In the genomic region with DNA sequence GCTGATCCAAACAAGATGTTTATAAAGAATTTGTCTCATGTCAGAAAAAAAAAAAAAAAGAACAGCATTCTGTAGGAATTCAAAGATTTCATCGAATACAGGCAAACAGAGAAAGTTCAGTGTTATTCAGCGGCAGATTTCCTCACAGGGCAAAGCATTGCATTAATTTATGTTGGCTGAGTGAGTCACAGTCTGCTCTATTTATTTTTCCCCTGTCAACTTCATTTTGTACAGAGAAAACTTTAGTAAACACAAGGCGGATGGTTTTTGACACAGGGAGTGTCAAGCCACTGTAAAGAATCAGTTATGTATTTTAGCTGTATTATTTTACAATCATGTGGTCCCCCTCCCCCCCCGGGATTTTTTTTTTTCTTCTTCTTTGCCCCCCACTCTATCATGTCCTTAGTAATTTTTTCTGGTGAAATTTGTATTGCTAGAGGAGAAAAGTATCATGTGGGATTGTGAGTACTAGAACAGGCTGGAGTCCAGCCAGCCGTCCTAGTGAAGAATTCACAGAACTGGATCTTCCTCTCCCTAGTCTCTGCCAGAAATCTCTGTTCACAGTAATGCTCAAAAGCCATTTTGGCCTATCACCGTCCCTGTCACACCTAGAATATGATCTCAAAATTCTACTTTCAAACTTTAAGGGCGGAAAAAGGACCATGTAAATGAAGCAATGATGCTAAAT, we compare ENCODE assay signal across 23 mouse cellular contexts. TPM values are rescaled to one million over a fixed set of nuclear protein-coding genes. Genes with fewer than 3 reads are reported as not detected.
DNase-seq lines count a peak whose midpoint lies in the region; ATAC-seq and TF ChIP-seq lines count a peak whose summit lies in the region.
"Had no signal": no experiment of that assay in that cellular context is flagged by ENCODE, and none has a peak within 500 bp of the region (broad histone marks: within the 10 kb centered on the region; RNA-seq: fewer than 3 reads in every experiment).

No protein-coding gene starts in this region.

- H3K27me3 ChIP-seq in liver, adult 2 months (ENCODE audit: control insufficient read depth, insufficient read depth, low read length), result no peaks in the 10 kb centered on the region
- no peaks in the 10 kb centered on the region for H3K27me3 ChIP-seq in liver, embryonic 11.5 days (replicated peaks; ENCODE audit: control insufficient read depth, insufficient read depth, low read length)
- no peaks in the 10 kb centered on the region for H3K27me3 ChIP-seq in intestine, postnatal 0 days (replicated peaks; ENCODE audit: control insufficient read depth, insufficient read depth, low read length)
- H3K27me3 ChIP-seq: forebrain, embryonic 12.5 days; hindbrain, embryonic 15.5 days had no signal

- no peaks in the 10 kb centered on the region for H3K36me3 ChIP-seq in liver, adult 2 months (ENCODE audit: control insufficient read depth, insufficient read depth, low read length)
- H3K36me3 ChIP-seq in liver, embryonic 11.5 days (ENCODE audit: control insufficient read depth, insufficient read depth, low read length), result no peaks in the 10 kb centered on the region
- H3K36me3 ChIP-seq in intestine, postnatal 0 days (ENCODE audit: control insufficient read depth, insufficient read depth), result no peaks in the 10 kb centered on the region
- H3K36me3 ChIP-seq: forebrain, embryonic 12.5 days; hindbrain, embryonic 15.5 days had no signal

- H3K4me2 ChIP-seq in liver, embryonic 11.5 days, result no peak overlapping the region
- peak overlapping the region; percentile 59 for H3K4me2 ChIP-seq in intestine, postnatal 0 days (replicated peaks; ENCODE audit: low read depth)
- H3K4me2 ChIP-seq: forebrain, embryonic 12.5 days; hindbrain, embryonic 15.5 days; midbrain, embryonic 11.5 days had no signal

- TF ChIP-seq CTCF in liver, adult 2 months (IDR thresholded peaks at IDR 0.05; ENCODE audit: low read depth, low read length), result no peak
- no peak for TF ChIP-seq CTCF in intestine, postnatal 0 days (IDR thresholded peaks at IDR 0.05; ENCODE audit: low read depth)
- TF ChIP-seq CTCF in gastrocnemius, adult 2 months (IDR thresholded peaks at IDR 0.05), result no peak
- no peak for TF ChIP-seq CTCF in layer of hippocampus, adult 2 months (conservative IDR thresholded peaks at IDR 0.05)

- H3K4me1 ChIP-seq in liver, adult 2 months (ENCODE audit: control insufficient read depth, insufficient read depth, low read length), result peaks cover 6% of the 10 kb centered on the region
- H3K4me1 ChIP-seq in liver, embryonic 11.5 days (replicated peaks; ENCODE audit: control insufficient read depth, insufficient read depth, low read length), result no peaks in the 10 kb centered on the region
- no peaks in the 10 kb centered on the region; the same call in 1 of the 2 replicates for H3K4me1 ChIP-seq in intestine, postnatal 0 days (replicated peaks; ENCODE audit: control insufficient read depth, insufficient read depth, low read length)
- H3K4me1 ChIP-seq: forebrain, embryonic 12.5 days; hindbrain, embryonic 15.5 days had no signal

- intact Hi-C loops in gastrocnemius, adult 2 months (cut with DNase I), result no loop called here
- intact Hi-C loops in left cerebral cortex, postnatal 25 days (cut with DNase I), result no loop called here

- no peak overlapping the region; the same call in 1 of the 2 replicates for H3K4me3 ChIP-seq in liver, adult 2 months (ENCODE audit: insufficient read depth, low read depth, low read length)
- H3K4me3 ChIP-seq in liver, embryonic 11.5 days (ENCODE audit: low read depth, low read length), result no peak overlapping the region
- H3K4me3 ChIP-seq in intestine, postnatal 0 days (ENCODE audit: low read depth, low read length), result peak overlapping the region; percentile 46
- H3K4me3 ChIP-seq in gastrocnemius, adult 2 months, result no peak overlapping the region
- H3K4me3 ChIP-seq in layer of hippocampus, adult 2 months, result no peak overlapping the region
- H3K4me3 ChIP-seq: forebrain, embryonic 12.5 days; heart, adult 2 months; hindbrain, embryonic 15.5 days had no signal

- no peaks in the 10 kb centered on the region for H3K79me2 ChIP-seq in liver, adult 2 months (ENCODE audit: control insufficient read depth, insufficient read depth, low read length)

- peak; percentile 95 for DNase-seq in liver, adult 2 months (ENCODE audit: extremely low read depth, low read depth, low spot score)
- DNase-seq in liver, embryonic 11.5 days (ENCODE audit: low spot score), result no peak
- DNase-seq in 3T3-L1 (ENCODE audit: low read depth, low spot score), result peak; percentile 9
- peak; percentile 19 for DNase-seq in NIH3T3 (ENCODE audit: low read depth)
- DNase-seq in gastrocnemius, adult 2 months, result no peak
- no peak for DNase-seq in left cerebral cortex, postnatal 25 days (ENCODE audit: low spot score in 2 of 2)
- no peak for DNase-seq in layer of hippocampus, adult 2 months (ENCODE audit: low spot score in 2 of 2)
- DNase-seq: adrenal gland, postnatal 36 days; cerebellum, adult 18-20 months; cerebellum, postnatal 25 days; embryo, embryonic 11 days; gastrocnemius, postnatal 14 days; heart, adult 2 months; heart, postnatal 36 days; kidney, adult 2 months; right cerebral cortex, postnatal 4 days; thymus, postnatal 36 days had no signal

- H3K27ac ChIP-seq in liver, adult 2 months (replicated peaks; ENCODE audit: insufficient read depth, low read depth, low read length), result peak overlapping the region; percentile 67
- no peak overlapping the region for H3K27ac ChIP-seq in liver, embryonic 11.5 days (ENCODE audit: low read depth, low read length)
- peak overlapping the region; percentile 58 for H3K27ac ChIP-seq in intestine, postnatal 0 days (ENCODE audit: low read depth, low read length)
- no peak overlapping the region for H3K27ac ChIP-seq in gastrocnemius, adult 2 months
- H3K27ac ChIP-seq in layer of hippocampus, adult 2 months, result no peak overlapping the region
- H3K27ac ChIP-seq: forebrain, embryonic 12.5 days; heart, adult 2 months; hindbrain, embryonic 15.5 days; macrophage had no signal

- no peak overlapping the region for H3K9ac ChIP-seq in liver, adult 2 months (ENCODE audit: low read depth, low read length)
- H3K9ac ChIP-seq in liver, embryonic 11.5 days (ENCODE audit: low read depth, low read length), result no peak overlapping the region
- peak overlapping the region; percentile 53 for H3K9ac ChIP-seq in intestine, postnatal 0 days (ENCODE audit: low read depth, low read length)
- H3K9ac ChIP-seq: forebrain, embryonic 12.5 days; hindbrain, embryonic 15.5 days had no signal

- no peak for ATAC-seq in liver, embryonic 11.5 days (replicated peaks; ENCODE audit: low FRiP score)
- ATAC-seq in intestine, postnatal 0 days, result no peak
- ATAC-seq: Patski had no signal

- TF ChIP-seq POLR2A in liver, adult 2 months (IDR thresholded peaks at IDR 0.05; ENCODE audit: extremely low read depth, insufficient read depth, low read length), result no peak

- WGBS in liver, adult 2 months, result 24% methylated on average over 7 of the region's 7 CpGs
- WGBS in liver, embryonic 11.5 days, result 75% methylated on average over 7 of the region's 7 CpGs
- 20% methylated on average over 7 of the region's 7 CpGs for WGBS in intestine, postnatal 0 days

- no peaks in the 10 kb centered on the region; the same call in 1 of the 2 replicates for H3K9me3 ChIP-seq in liver, embryonic 11.5 days (ENCODE audit: control insufficient read depth, low read length)
- H3K9me3 ChIP-seq in intestine, postnatal 0 days (ENCODE audit: control insufficient read depth), result no peaks in the 10 kb centered on the region
- H3K9me3 ChIP-seq: forebrain, embryonic 12.5 days; hindbrain, embryonic 15.5 days had no signal

RNA-seq across cellular contexts. Expression of gene Cps1, which starts 9.3 kb away (rescaled TPM):
- total RNA-seq in liver, adult 2 months (2014; rRNA removed), result 3,653 and 4,046 TPM in 2 replicates
- polyA plus RNA-seq in liver, adult 2 months (2012; rRNA removed), result 745 and 766 TPM in 2 replicates
- 0.04 and 0.17 TPM in 2 replicates for polyA plus RNA-seq in liver, embryonic 11.5 days (2014; fragmentation: Nextera tagmentation; extraction: Ambion mirVana)
- polyA plus RNA-seq in intestine, postnatal 0 days (2015; fragmentation: Nextera tagmentation; extraction: Ambion mirVana), result 217 and 240 TPM in 2 replicates
- not detected for total RNA-seq in gastrocnemius, adult 2 months (2021)
- under 1 TPM; 0.25 to 0.37 TPM for total RNA-seq in left cerebral cortex, postnatal 25 days (2021)
- under 1 TPM; 0.10 to 0.20 TPM for total RNA-seq in layer of hippocampus, adult 2 months (2021)
- polyA plus RNA-seq: kidney, adult 2 months; macrophage; Patski had no signal

Comparison
In these comparisons a context has a peak if more than half of its experiments do, and no peak if none do; other contexts are left out.
1. DNase-seq: peak in liver, adult 2 months (single experiment), 3T3-L1 (single experiment) and NIH3T3 (single experiment); none in liver, embryonic 11.5 days (single experiment), gastrocnemius, adult 2 months (single experiment), left cerebral cortex, postnatal 25 days (0 of 2) and layer of hippocampus, adult 2 months (0 of 2).
2. H3K27ac ChIP-seq: peak in liver, adult 2 months (single experiment) and intestine, postnatal 0 days (single experiment); none in liver, embryonic 11.5 days (single experiment), gastrocnemius, adult 2 months (single experiment) and layer of hippocampus, adult 2 months (single experiment).
3. RNA of gene Cps1, which starts 9.3 kb away (total RNA-seq): 3,653 to 4,046 TPM in liver, adult 2 months; 0.25 to 0.37 TPM in left cerebral cortex, postnatal 25 days, 0.10 to 0.20 TPM in layer of hippocampus, adult 2 months and not detected in gastrocnemius, adult 2 months; every median in the first group is over 1,000 times any median in the second.